Mouse (Mus musculus) testis, postnatal 14 days (tissue): Measurements from ENCODE around the gene Pex19.

ENCODE experiments used
- DNase-seq: peaks from one replicate; pipeline ENCODE4 v3.0.0; 2021; ENCODE audit warnings: low spot score

The Pex19 gene

GRCm38 (mm10) chr1:172183915-172184314, 57.4 kb downstream of the Pex19 start:
- DNase-seq, result no peak
